Mouse (Mus musculus) intestine, embryonic 15.5 days (tissue): ENCODE results near the gene BC049715. TPM values are rescaled to one million over a fixed set of nuclear protein-coding genes. Genes with fewer than 3 reads are reported as not detected.
"Not testable (repeated sequence)": the region's sequence is repeated elsewhere in the genome, so short reads cannot be mapped to it uniquely, and the experiment has no call there.

ENCODE experiments used
- ATAC-seq: fragments of 200-750 bp; cut with Nextera tagmentation; 2 replicates; pipeline ENCODE4 v1.8.0; 2017; ENCODE audit warnings: moderate TSS enrichment, moderate library complexity
- H3K27ac ChIP-seq: fragments of 300-500 bp; sonication (generic); 2 replicates; pipeline ENCODE4 v1.5.1; 2015; ENCODE audit warnings: mild to moderate bottlenecking, inconsistent platforms
- H3K27me3 ChIP-seq: fragments of 300-500 bp; sonication (generic); replicated peaks from 2 replicates; pipeline ENCODE4 v1.6.1; 2015; ENCODE audit warnings: inconsistent platforms
- H3K36me3 ChIP-seq: fragments of 300-500 bp; sonication (generic); 2 replicates; pipeline ENCODE4 v1.6.1; 2015; ENCODE audit warnings: inconsistent platforms
- H3K4me1 ChIP-seq: fragments of 300-500 bp; sonication (generic); replicated peaks from 2 replicates; pipeline ENCODE4 v1.6.1; 2015; ENCODE audit warnings: inconsistent platforms
- H3K4me2 ChIP-seq: fragments of 300-500 bp; sonication (generic); replicated peaks from 2 replicates; pipeline ENCODE4 v1.6.1; 2015; ENCODE audit warnings: mild to moderate bottlenecking, inconsistent platforms
- H3K4me3 ChIP-seq: fragments of 300-500 bp; sonication (generic); replicated peaks from 2 replicates; pipeline ENCODE4 v1.5.1; 2015; ENCODE audit warnings: inconsistent platforms
- H3K9ac ChIP-seq: fragments of 300-500 bp; sonication (generic); 2 replicates; pipeline ENCODE4 v1.6.1; 2015; ENCODE audit warnings: inconsistent platforms
- H3K9me3 ChIP-seq: fragments of 300-500 bp; sonication (generic); 2 replicates; pipeline ENCODE4 v1.6.1; 2016; ENCODE audit warnings: inconsistent platforms
- WGBS: fragments of 180-500 bp; shearing (Covaris S2); methylation state at CpG from one replicate; pipeline ENCODE4 v1.1.7; 2015; 5-methylcytosine and 5-hydroxymethylcytosine counted together
- polyA plus RNA-seq: library from polyadenylated mRNA; unstranded; fragments of >200 nt; fragmentation: Nextera tagmentation; extraction: Ambion mirVana; gene quantifications from 2 replicates; pipeline ENCODE4 v1.2.1, GENCODE M21; 2015

The BC049715 gene
- polyA plus RNA-seq: 0.82 and 1.3 TPM in 2 replicates

DNA sequence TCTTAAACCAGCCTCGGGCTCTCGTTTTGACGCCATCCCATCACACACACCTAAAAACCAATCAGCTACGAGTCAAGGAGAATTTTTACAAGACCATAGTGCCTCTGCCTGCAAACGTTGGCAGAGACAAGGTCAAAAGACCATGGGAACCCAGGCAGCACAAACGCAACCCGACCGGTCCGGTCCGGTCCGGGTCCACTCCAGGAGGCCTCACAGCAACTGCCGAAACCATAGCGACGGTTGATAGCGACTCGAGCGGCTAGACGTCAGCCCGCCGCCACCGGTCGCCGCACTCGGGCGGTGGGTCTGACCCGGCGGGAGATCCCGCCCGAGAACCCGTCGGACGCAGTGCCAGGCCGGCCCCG is at the start of gene BC049715:
Gene BC049715, plus strand, starts transcription at position 111 of the 365 bp plus-strand sequence.
- peaks cover 3% of the 10 kb centered on the region; the same call in 1 of the 2 replicates for H3K4me1 ChIP-seq
- under 1% methylated on average over 34 of the region's 34 CpGs for WGBS
- peak within 1 kb of the TSS; percentile 80 for H3K27ac ChIP-seq
- peak within 1 kb of the TSS; percentile 98 for H3K9ac ChIP-seq
- no peaks in the 10 kb centered on the region for H3K9me3 ChIP-seq
- ATAC-seq: no peak
- peak within 1 kb of the TSS; percentile 74 for H3K4me2 ChIP-seq
- no peaks in the 10 kb centered on the region for H3K27me3 ChIP-seq
- H3K36me3 ChIP-seq: peaks cover 12% of the 10 kb centered on the region
- peak within 1 kb of the TSS; percentile 98 for H3K4me3 ChIP-seq

DNA sequence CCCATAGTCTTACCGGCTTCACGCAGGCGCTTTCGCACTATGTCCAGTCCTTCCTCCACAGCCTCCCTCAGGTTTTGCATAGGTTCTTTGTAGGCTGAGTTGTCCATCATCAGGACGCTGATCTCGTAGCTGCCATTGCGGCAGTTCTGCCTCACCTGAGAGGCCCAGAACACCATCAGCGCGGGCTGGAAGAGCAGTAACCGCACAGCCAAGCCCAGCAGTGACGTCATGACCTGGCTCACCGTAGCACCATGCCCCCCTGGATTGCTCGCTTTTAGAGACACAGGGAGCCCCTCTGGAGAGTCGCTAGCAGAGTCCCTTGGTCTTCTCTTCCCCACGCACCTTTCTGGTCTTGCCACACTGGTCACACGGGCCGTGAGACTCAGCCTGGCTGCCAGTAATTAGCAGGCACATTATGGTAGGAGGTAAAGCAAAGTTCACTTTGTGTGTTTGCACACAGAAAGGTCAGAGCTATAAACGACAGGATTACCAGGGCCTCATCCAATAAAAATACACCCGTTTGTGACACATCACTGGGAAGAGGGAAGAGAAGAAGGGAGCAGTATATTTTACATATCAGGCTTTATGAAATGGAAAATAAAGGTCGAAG is 45.9 kb upstream of the BC049715 start, which contains the start of gene Gucy2c:
Gene Gucy2c, minus strand, starts transcription at position 389 of the 610 bp plus-strand sequence.
- H3K4me1 ChIP-seq: 0 out of 2 replicates have a peak, but pooled peaks cover 5% of the 10 kb centered on the region
- H3K27ac ChIP-seq: peak within 1 kb of the TSS; percentile 88
- H3K36me3 ChIP-seq: no peaks in the 10 kb centered on the region
- no peaks in the 10 kb centered on the region for H3K9me3 ChIP-seq
- H3K9ac ChIP-seq: peak within 1 kb of the TSS; percentile 13
- H3K27me3 ChIP-seq: no peaks in the 10 kb centered on the region
- WGBS: 59% methylated on average over 20 of the region's 20 CpGs
- ATAC-seq: peak; percentile 92
- H3K4me2 ChIP-seq: peak within 1 kb of the TSS; percentile 38
- H3K4me3 ChIP-seq: peak within 1 kb of the TSS; percentile 41

DNA sequence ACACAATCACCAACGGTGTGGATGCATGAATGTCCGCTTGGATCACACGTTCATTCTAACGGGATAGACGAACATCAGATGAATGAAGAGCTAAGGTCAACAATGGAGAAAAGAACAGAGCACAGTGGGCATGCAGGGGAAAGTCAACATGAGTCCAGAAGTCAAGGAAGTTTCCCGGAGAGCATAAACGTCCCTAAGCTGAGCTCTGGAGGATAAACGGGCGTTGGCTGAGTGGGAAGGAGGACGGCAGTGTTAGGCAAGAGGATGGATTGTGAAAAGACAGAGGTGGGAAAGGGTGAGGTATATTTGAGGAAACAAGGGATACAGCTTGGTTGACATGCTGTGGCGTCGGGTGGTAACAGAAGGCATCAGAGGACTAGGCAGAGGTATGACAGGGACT is 45.3 kb upstream of the BC049715 start:
- H3K27ac ChIP-seq: peak overlapping the region; percentile 79
- no peaks in the 10 kb centered on the region for H3K36me3 ChIP-seq
- H3K9me3 ChIP-seq: no peaks in the 10 kb centered on the region
- no peaks in the 10 kb centered on the region for H3K27me3 ChIP-seq
- H3K4me2 ChIP-seq: peak overlapping the region; percentile 38
- H3K4me3 ChIP-seq: peak overlapping the region; percentile 41
- 0 out of 2 replicates have a peak, but pooled peaks cover 5% of the 10 kb centered on the region for H3K4me1 ChIP-seq
- peak; percentile 69 for ATAC-seq
- WGBS: 60% methylated on average over 12 of the region's 12 CpGs
- H3K9ac ChIP-seq: no peak overlapping the region

DNA sequence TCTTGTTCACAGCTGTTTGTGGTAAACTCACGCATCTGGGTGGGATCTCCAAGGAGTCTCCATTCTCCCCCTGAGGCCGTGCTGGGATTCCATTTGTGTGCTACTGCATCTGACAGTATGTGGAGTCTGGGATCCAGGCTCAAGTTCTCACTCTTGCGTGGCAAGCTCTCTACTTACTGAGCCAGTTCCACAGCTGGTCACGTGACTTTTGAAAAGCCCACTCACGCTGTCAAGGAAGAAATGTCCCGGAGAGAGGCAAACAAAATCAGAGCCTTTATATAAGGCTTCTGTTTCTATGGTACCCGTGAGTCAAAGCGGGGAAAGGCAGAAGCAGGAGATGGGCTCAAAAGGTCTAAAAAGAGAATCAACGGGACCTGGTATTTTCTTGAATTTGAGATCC is 44.7 kb upstream of the BC049715 start:
- Histone ChIP-seq H3K9ac (no peak overlapping the region), H3K27me3 (no peaks in the 10 kb centered on the region), H3K36me3 (no peaks in the 10 kb centered on the region), H3K4me3 (no peak overlapping the region), H3K9me3 (no peaks in the 10 kb centered on the region), H3K4me2 (peak overlapping the region; percentile 38), H3K27ac (peak overlapping the region; percentile 79; the same call in 1 of the 2 replicates), H3K4me1 (0 out of 2 replicates have a peak, but pooled peaks cover 5% of the 10 kb centered on the region)
- no peak for ATAC-seq
- WGBS: 67% methylated on average over 9 of the region's 9 CpGs

DNA sequence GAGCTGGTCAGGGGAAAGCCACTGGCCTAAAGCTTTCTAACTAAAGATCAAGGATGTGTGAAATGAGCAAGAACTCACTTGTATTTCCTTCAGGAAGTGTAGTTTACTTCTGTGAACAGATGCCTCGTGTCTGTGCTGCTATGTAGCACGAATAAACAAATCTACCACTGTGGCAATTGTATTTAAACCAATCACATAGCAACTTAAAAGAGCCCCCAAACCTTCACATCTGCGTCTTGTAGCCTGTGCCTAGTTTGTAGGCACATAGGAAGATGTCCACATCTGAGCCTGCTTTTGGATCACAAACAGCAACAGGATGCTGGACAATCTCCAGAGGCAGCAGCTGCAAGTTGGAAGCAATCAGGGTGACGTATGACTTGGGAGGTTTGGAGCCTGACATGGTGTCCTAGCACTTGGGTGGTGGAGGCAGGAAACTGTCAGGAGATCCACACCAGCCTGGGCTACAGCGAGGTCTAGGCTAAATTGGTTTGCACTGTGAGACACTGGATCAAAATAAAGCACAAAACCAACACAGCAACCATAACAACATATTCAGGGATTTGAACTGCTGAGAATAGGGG is 37.9 kb upstream of the BC049715 start:
- Histone ChIP-seq H3K27me3 (no peaks in the 10 kb centered on the region), H3K9me3 (no peaks in the 10 kb centered on the region), H3K4me2 (no peak overlapping the region), H3K4me3 (no peak overlapping the region), H3K36me3 (no peaks in the 10 kb centered on the region), H3K9ac (no peak overlapping the region), H3K27ac (peak overlapping the region; percentile 48), H3K4me1 (peaks cover 6% of the 10 kb centered on the region; the same call in 1 of the 2 replicates)
- peak; percentile 62 for ATAC-seq
- 42% methylated on average over 5 of the region's 5 CpGs for WGBS

DNA sequence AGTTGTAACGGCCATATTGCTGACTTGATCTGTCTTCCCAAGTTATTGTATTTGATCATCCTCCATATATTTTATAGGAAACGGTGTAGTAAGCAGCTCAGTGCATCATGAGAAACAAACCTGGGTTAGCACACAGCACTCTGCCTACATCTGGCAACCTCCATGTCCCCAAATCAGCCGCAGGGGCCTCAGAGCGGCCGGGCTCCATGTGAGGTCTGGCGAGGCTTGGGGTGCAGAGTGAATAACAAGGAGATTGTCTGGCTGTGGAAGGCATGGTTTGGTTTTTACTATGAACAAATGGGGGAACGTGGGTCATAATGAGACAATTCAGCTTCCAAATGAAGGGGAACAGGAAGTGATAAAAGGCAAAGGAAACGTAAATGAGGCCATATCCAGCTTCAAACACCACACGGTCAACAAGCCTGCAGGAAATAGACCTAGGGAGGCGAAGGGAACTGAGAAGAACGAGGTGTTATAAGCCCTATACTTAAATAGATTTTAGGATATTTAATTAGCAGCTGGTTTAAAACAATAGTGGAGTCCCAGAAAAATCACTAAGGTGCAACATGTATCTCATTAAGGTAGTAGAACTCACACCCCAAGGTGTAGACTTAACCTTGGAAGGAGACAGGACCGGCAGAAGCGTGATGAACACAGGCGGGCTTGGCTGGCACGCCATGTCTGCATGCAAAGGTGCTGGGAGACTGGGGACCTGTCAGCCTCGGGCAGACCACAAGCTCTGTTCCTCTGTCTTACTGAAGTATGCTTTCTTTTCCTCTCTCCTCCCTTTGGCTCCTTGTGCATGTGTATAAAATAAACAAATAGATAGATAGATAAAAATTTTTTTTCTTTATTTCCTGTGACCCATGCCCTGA is 34.3 kb upstream of the BC049715 start:
- WGBS: 33% methylated on average over 16 of the region's 16 CpGs
- peaks cover 6% of the 10 kb centered on the region; the same call in 1 of the 2 replicates for H3K4me1 ChIP-seq
- peak; percentile 34; the same call in 1 of the 2 replicates for ATAC-seq
- H3K9ac ChIP-seq: no peak overlapping the region
- H3K36me3 ChIP-seq: no peaks in the 10 kb centered on the region
- peak overlapping the region; percentile 39 for H3K4me3 ChIP-seq
- no peaks in the 10 kb centered on the region for H3K27me3 ChIP-seq
- peak overlapping the region; percentile 70 for H3K4me2 ChIP-seq
- no peak overlapping the region for H3K27ac ChIP-seq
- no peaks in the 10 kb centered on the region for H3K9me3 ChIP-seq

DNA sequence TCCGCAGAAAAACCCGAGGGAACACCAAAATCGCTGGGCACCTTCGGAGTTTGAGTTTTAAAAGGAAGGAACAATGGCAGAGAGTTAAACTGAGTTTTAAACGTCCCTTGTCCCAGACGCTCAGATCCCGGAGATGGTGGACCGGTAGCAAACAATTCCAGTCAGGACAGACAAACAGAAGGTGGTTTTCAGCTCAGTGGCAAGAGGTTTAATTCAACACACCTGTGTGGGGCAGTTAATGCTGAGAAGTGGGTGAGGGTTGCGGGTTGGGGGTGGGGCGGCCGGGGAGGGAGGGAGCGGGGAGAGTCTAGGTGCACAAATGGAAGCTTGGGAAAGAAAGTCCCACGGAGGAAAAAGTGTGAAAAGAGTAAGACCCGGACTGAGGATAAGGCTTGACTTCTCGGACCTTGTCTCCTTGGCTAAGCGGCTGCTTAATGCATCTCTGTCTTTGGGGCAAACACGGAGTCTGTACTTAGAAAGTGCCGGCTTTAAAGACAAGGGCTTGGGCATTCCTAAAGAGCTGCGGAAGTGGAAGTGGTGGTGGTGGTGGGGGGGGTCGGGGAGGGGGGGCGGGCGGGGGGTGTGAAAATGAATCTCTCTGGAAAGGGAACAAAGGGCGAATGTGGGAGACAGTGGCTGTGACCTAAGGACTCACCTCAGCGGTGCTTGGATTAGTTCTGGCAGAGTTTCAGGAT is 33.4 kb upstream of the BC049715 start:
- Histone ChIP-seq H3K4me3 (peak overlapping the region; percentile 39), H3K9ac (peak overlapping the region; percentile 36), H3K27me3 (no peaks in the 10 kb centered on the region), H3K4me2 (peak overlapping the region; percentile 70), H3K4me1 (peaks cover 6% of the 10 kb centered on the region; the same call in 1 of the 2 replicates), H3K36me3 (no peaks in the 10 kb centered on the region), H3K27ac (no peak overlapping the region), H3K9me3 (no peaks in the 10 kb centered on the region)
- ATAC-seq: peak; percentile 56
- under 1% methylated on average over 22 of the region's 24 CpGs for WGBS

DNA sequence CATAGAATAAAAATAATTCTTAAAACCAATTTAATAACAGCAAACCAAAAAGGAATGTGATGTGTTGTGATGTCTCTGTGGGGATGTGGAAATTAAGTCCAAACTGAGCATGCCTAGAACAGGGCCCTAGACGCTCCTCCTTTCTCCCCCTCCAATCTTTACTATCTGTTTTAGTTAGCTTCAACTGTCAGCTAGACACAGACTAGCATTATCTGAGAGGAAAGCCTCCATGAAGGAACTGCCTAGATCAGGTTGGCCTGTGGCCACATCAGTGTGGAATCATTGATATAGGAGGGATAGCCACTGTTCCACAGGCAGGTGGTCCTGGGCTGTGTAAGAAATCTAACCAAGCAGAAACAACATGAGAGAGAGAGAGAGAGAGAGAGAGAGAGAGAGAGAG is 32.3 kb upstream of the BC049715 start:
- no peak overlapping the region for H3K4me3 ChIP-seq
- no peak overlapping the region for H3K9ac ChIP-seq
- H3K4me2 ChIP-seq: no peak overlapping the region
- 64% methylated on average over 1 of the region's 1 CpGs for WGBS
- no peak overlapping the region for H3K27ac ChIP-seq
- no peaks in the 10 kb centered on the region for H3K9me3 ChIP-seq
- peaks cover 6% of the 10 kb centered on the region; the same call in 1 of the 2 replicates for H3K4me1 ChIP-seq
- no peaks in the 10 kb centered on the region for H3K36me3 ChIP-seq
- H3K27me3 ChIP-seq: no peaks in the 10 kb centered on the region
- no peak for ATAC-seq

DNA sequence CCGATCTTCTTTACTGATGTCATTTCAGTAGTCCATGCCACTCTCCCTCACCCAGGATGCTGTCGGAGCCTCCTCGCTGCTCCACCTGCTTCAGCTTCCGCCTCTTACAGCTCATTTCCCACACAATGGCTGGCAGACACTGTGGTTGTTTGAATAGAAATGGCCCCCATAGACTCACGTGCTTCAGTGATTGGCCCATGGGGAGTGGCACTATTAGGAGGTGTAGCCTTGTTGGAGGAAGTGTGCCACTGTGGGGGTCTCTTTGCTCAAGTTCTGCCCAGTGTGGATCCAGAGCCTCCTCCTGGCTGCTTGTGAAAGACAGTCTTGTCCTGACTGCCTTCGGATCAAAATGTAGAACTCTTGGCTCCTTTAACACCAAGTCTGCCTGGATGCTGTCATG is 31.6 kb upstream of the BC049715 start:
- Histone ChIP-seq H3K4me3 (no peak overlapping the region), H3K9me3 (no peaks in the 10 kb centered on the region), H3K4me1 (peaks cover 6% of the 10 kb centered on the region; the same call in 1 of the 2 replicates), H3K9ac (no peak overlapping the region), H3K27ac (no peak overlapping the region), H3K36me3 (no peaks in the 10 kb centered on the region), H3K4me2 (no peak overlapping the region), H3K27me3 (no peaks in the 10 kb centered on the region)
- no peak for ATAC-seq
- 65% methylated on average over 6 of the region's 6 CpGs for WGBS

DNA sequence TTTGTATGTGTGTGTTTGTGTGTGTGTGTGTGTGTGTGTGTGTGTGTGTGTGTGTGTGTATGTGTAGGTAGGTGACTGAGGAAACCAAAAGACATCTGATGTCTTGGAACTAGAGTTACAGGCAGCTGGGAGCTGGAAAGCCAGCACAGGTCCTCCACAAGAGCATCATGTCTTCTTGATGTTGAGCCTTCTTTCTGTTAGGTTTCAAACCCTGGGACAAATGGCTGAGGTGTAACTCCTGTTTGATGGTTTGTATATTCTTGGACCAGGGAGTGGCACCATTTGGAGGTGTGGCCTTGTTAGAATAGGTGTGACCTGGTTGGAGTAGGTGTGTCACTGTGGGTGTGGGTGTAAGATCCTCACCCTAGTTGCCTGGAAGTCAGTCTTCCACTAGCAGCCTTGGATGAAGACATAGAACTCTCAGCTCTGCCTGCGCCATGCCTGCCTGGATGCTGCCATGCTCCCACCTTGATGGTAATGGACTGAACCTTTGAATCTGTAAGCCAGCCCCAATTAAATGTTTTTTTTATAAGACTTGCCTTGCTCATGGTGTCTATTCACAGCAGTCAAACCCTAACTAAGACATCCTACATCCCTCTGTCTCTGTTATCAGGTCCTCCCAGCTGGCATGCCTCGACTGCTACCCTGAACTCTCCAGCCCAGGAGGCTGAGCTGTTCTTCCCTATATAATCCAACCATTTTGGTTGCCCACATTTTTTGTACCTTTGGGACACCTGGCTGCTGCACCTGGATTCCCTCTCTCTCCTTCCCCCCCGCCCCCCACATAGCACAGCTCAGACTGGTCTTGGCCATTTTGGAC is 29.3 kb upstream of the BC049715 start:
- not testable (repeated sequence) for H3K36me3 ChIP-seq, H3K9ac ChIP-seq, H3K9me3 ChIP-seq, H3K4me3 ChIP-seq, H3K4me1 ChIP-seq, H3K27me3 ChIP-seq, H3K4me2 ChIP-seq, H3K27ac ChIP-seq, ATAC-seq
- 85% methylated on average over 3 of the region's 3 CpGs for WGBS

DNA sequence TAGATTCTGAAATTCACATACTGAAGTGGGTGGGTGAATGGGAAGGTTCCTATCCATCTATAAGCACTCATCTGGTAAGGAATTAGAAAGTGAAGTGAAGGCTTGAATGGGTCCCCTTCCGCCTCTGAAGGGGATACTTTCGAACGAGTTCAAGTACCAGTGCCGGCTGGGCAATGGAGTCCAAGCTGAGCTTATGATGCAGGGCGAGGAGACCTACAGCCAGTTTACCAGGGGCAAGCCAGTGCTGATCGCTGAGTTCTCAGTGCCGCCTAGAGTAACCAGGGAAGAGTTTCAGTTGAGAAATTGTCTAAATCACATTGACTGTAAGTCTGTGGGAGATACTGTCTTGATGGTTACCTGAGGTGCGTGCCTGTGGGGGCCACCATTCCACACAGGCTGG is 26.7 kb upstream of the BC049715 start:
- no peaks in the 10 kb centered on the region for H3K36me3 ChIP-seq
- H3K4me3 ChIP-seq: no peak overlapping the region
- no peak for ATAC-seq
- no peaks in the 10 kb centered on the region for H3K9me3 ChIP-seq
- 89% methylated on average over 8 of the region's 8 CpGs for WGBS
- peaks cover 4% of the 10 kb centered on the region; the same call in 1 of the 2 replicates for H3K4me1 ChIP-seq
- no peak overlapping the region for H3K27ac ChIP-seq
- H3K9ac ChIP-seq: no peak overlapping the region
- H3K27me3 ChIP-seq: no peaks in the 10 kb centered on the region
- H3K4me2 ChIP-seq: no peak overlapping the region
